In the genomic region with DNA sequence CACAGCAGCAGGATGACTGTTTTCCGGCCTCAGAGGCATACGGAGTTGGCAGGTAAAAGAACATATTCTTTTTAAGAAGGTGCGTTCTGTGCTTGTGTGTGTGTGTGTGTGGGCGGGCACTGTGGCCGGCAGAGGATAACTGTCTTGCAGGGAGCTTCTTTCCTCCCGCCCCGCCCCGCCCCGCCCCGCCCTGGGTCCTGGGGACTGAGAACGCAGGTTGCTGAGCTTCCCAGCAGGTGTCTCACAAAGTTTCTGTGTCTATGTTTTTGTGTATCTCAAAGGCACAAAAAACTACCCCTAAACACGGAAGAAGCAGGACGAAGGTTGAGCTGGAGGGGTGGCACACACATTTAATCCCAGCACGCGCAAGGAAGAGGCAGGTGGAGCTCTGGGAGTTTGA, we compare ENCODE assay signal across 9 mouse cellular contexts. TPM values are rescaled to one million over a fixed set of nuclear protein-coding genes. Genes with fewer than 3 reads are reported as not detected.
A peak's percentile ranks its signal among the peaks of the same experiment; 100 is the strongest.
DNase-seq lines count a peak whose midpoint lies in the region; ATAC-seq and TF ChIP-seq lines count a peak whose summit lies in the region.
"Had no signal": no experiment of that assay in that cellular context is flagged by ENCODE, and none has a peak within 500 bp of the region (broad histone marks: within the 10 kb centered on the region; RNA-seq: fewer than 3 reads in every experiment).

No protein-coding gene starts in this region.

- TF ChIP-seq CTCF in intestine, postnatal 0 days (IDR thresholded peaks at IDR 0.05; ENCODE audit: low read depth): no peak

- no peak overlapping the region for H3K4me3 ChIP-seq in intestine, embryonic 15.5 days (replicated peaks)
- H3K4me3 ChIP-seq in intestine, postnatal 0 days (ENCODE audit: low read depth, low read length): no peak overlapping the region
- H3K4me3 ChIP-seq in embryonic facial prominence, embryonic 10.5 days: no peak overlapping the region
- H3K4me3 ChIP-seq in forebrain, embryonic 16.5 days (replicated peaks; ENCODE audit: low read length): no peak overlapping the region
- no peak overlapping the region for H3K4me3 ChIP-seq in midbrain, embryonic 13.5 days (replicated peaks)
- H3K4me3 ChIP-seq: megakaryocyte, embryonic 14.5 days had no signal

- H3K4me1 ChIP-seq in intestine, embryonic 15.5 days (replicated peaks): 0 out of 2 replicates have a peak, but pooled peaks cover 4% of the 10 kb centered on the region
- H3K4me1 ChIP-seq in intestine, postnatal 0 days (replicated peaks; ENCODE audit: control insufficient read depth, insufficient read depth, low read length): no peaks in the 10 kb centered on the region
- peaks cover 15% of the 10 kb centered on the region for H3K4me1 ChIP-seq in embryonic facial prominence, embryonic 10.5 days
- H3K4me1 ChIP-seq in forebrain, embryonic 16.5 days (replicated peaks; ENCODE audit: control insufficient read depth, insufficient read depth, low read length): peaks cover 37% of the 10 kb centered on the region
- peaks cover 14% of the 10 kb centered on the region for H3K4me1 ChIP-seq in midbrain, embryonic 13.5 days (replicated peaks)

- WGBS in intestine, embryonic 15.5 days: 65% methylated on average over 15 of the region's 15 CpGs
- 63% methylated on average over 15 of the region's 15 CpGs for WGBS in intestine, postnatal 0 days
- 57% methylated on average over 15 of the region's 15 CpGs for WGBS in embryonic facial prominence, embryonic 10.5 days
- WGBS in forebrain, embryonic 16.5 days: 55% methylated on average over 15 of the region's 15 CpGs
- WGBS in midbrain, embryonic 13.5 days: 47% methylated on average over 15 of the region's 15 CpGs

- H3K9me3 ChIP-seq in intestine, embryonic 15.5 days: no peaks in the 10 kb centered on the region
- H3K9me3 ChIP-seq in intestine, postnatal 0 days (ENCODE audit: control insufficient read depth): no peaks in the 10 kb centered on the region
- H3K9me3 ChIP-seq in embryonic facial prominence, embryonic 10.5 days: no peaks in the 10 kb centered on the region
- no peaks in the 10 kb centered on the region for H3K9me3 ChIP-seq in forebrain, embryonic 16.5 days (ENCODE audit: control insufficient read depth, low read length)
- H3K9me3 ChIP-seq in midbrain, embryonic 13.5 days: no peaks in the 10 kb centered on the region
- H3K9me3 ChIP-seq: megakaryocyte, embryonic 14.5 days had no signal

- no peak; the same call in 1 of the 2 replicates for ATAC-seq in intestine, embryonic 15.5 days
- no peak for ATAC-seq in intestine, postnatal 0 days
- no peak for ATAC-seq in forebrain, embryonic 16.5 days
- ATAC-seq in midbrain, embryonic 13.5 days: no peak
- ATAC-seq in granulocyte monocyte progenitor cell, adult 5-6 weeks (replicated peaks; ENCODE audit: poor library complexity, severe bottlenecking): no peak

- H3K9ac ChIP-seq in intestine, embryonic 15.5 days: no peak overlapping the region
- no peak overlapping the region for H3K9ac ChIP-seq in intestine, postnatal 0 days (ENCODE audit: low read depth, low read length)
- H3K9ac ChIP-seq in forebrain, embryonic 16.5 days (replicated peaks; ENCODE audit: low read depth, low read length): peak overlapping the region; percentile 27; the same call in 1 of the 2 replicates
- no peak overlapping the region for H3K9ac ChIP-seq in midbrain, embryonic 13.5 days (replicated peaks)

- no peak for DNase-seq in embryonic facial prominence, embryonic 10.5 days (ENCODE audit: low spot score)
- no peak for DNase-seq in right cerebral cortex, postnatal 25 days
- no peak for DNase-seq in cerebellum, postnatal 14 days

- peak overlapping the region; percentile 15; the same call in 1 of the 2 replicates for H3K27ac ChIP-seq in intestine, embryonic 15.5 days
- no peak overlapping the region for H3K27ac ChIP-seq in intestine, postnatal 0 days (ENCODE audit: low read depth, low read length)
- peak overlapping the region; percentile 76 for H3K27ac ChIP-seq in embryonic facial prominence, embryonic 10.5 days (replicated peaks)
- H3K27ac ChIP-seq in forebrain, embryonic 16.5 days (ENCODE audit: low read length): peak overlapping the region; percentile 77
- H3K27ac ChIP-seq in midbrain, embryonic 13.5 days: peak overlapping the region; percentile 87

- peaks cover 5% of the 10 kb centered on the region; the same call in 1 of the 2 replicates for H3K36me3 ChIP-seq in intestine, embryonic 15.5 days
- H3K36me3 ChIP-seq in intestine, postnatal 0 days (ENCODE audit: control insufficient read depth, insufficient read depth): peaks cover 27% of the 10 kb centered on the region
- H3K36me3 ChIP-seq in embryonic facial prominence, embryonic 10.5 days (replicated peaks): peaks cover 69% of the 10 kb centered on the region
- no peaks in the 10 kb centered on the region for H3K36me3 ChIP-seq in forebrain, embryonic 16.5 days (ENCODE audit: control insufficient read depth, insufficient read depth)
- peaks cover 35% of the 10 kb centered on the region for H3K36me3 ChIP-seq in midbrain, embryonic 13.5 days

- no peaks in the 10 kb centered on the region for H3K27me3 ChIP-seq in intestine, embryonic 15.5 days (replicated peaks)
- no peaks in the 10 kb centered on the region for H3K27me3 ChIP-seq in intestine, postnatal 0 days (replicated peaks; ENCODE audit: control insufficient read depth, insufficient read depth, low read length)
- no peaks in the 10 kb centered on the region for H3K27me3 ChIP-seq in embryonic facial prominence, embryonic 10.5 days (replicated peaks; ENCODE audit: low read depth, poor library complexity, severe bottlenecking)
- no peaks in the 10 kb centered on the region for H3K27me3 ChIP-seq in forebrain, embryonic 16.5 days (replicated peaks; ENCODE audit: control insufficient read depth, insufficient read depth, low read length)
- no peaks in the 10 kb centered on the region for H3K27me3 ChIP-seq in midbrain, embryonic 13.5 days
- H3K27me3 ChIP-seq: megakaryocyte, embryonic 14.5 days had no signal

- H3K4me2 ChIP-seq in intestine, embryonic 15.5 days (replicated peaks): no peak overlapping the region
- no peak overlapping the region for H3K4me2 ChIP-seq in intestine, postnatal 0 days (replicated peaks; ENCODE audit: low read depth)
- no peak overlapping the region for H3K4me2 ChIP-seq in forebrain, embryonic 16.5 days (ENCODE audit: low read length)
- H3K4me2 ChIP-seq in midbrain, embryonic 13.5 days (replicated peaks): no peak overlapping the region

RNA-seq across cellular contexts. Expression of a gene that starts 25.7 kb away (rescaled TPM):
- 40.8 and 44.2 TPM in 2 replicates for polyA plus RNA-seq in intestine, embryonic 15.5 days (2015; fragmentation: Nextera tagmentation; extraction: Ambion mirVana)
- polyA plus RNA-seq in intestine, postnatal 0 days (2015; fragmentation: Nextera tagmentation; extraction: Ambion mirVana): 38.8 and 41.1 TPM in 2 replicates
- 61.1 and 62.4 TPM in 2 replicates for polyA plus RNA-seq in embryonic facial prominence, embryonic 10.5 days (2016; fragmentation: Nextera tagmentation; extraction: Ambion mirVana)
- 45.9 and 52.5 TPM in 2 replicates for polyA plus RNA-seq in forebrain, embryonic 16.5 days (2015; fragmentation: Nextera tagmentation; extraction: Ambion mirVana)
- polyA plus RNA-seq in midbrain, embryonic 13.5 days (2015; fragmentation: Nextera tagmentation; extraction: Ambion mirVana): 48.7 and 55.0 TPM in 2 replicates
- not detected in 2 replicates for total RNA-seq in granulocyte monocyte progenitor cell, adult 5-6 weeks (2014; fragmentation: Nextera tagmentation)
- total RNA-seq in granulocyte monocyte progenitor cell, adult 5-6 weeks (2017): not detected in 2 replicates
